Mouse (Mus musculus) layer of hippocampus, adult 6 months (tissue): ENCODE results near the gene Nckap5l. TPM values are rescaled to one million over a fixed set of nuclear protein-coding genes. Genes with fewer than 3 reads are reported as not detected.

Experiments
- long read RNA-seq, 2 experiments: library from polyadenylated mRNA; unstranded; transcript quantifications; one replicate each; pipeline ENCODE4 v2.0.0; 2019 to 2020
- polyA plus RNA-seq: library from polyadenylated mRNA; unstranded; fragments of <200 nt; fragmentation: Nextera tagmentation; gene quantifications from 2 replicates; pipeline ENCODE4 v1.2.3, GENCODE M21; 2021

Gene Nckap5l
- 1.2 and 1.6 TPM in 2 replicates for polyA plus RNA-seq
- long read RNA-seq, experiment 1, partial matches to known transcripts = 3 of 3 reads
- long read RNA-seq, experiment 1, other reads (novel, unspliced or antisense) = 0 of 3 reads
- long read RNA-seq, experiment 2, full-length matches to known transcripts = 1 of 7 reads
- long read RNA-seq, experiment 2, partial matches to known transcripts = 4 of 7 reads
- long read RNA-seq, experiment 2, other reads (novel, unspliced or antisense) = 2 of 7 reads

GRCm38 (mm10) chr15:99457606-99458401 is at the start of gene Nckap5l:
Gene Nckap5l, minus strand, starts transcription at chr15:99457748.

DNA sequence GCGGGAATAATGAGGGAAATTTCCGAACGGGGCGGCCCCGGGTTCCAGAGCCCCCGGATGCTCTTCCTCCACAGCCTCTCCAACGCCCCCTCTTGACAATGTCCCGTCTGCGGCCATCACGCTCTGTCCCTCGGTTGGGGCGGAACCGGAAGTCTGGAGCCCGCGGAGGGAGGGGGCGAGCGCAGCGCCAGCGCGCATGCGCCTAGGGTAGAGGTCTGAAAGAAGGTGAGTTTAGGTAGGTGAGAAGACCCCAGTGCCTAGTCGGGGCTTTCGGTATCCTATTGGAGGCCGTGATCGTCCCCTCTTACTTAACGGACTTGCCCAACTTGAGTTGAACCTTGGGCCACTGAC is 17.0 kb upstream of the Nckap5l start, which contains the start of gene Bcdin3d:
Bcdin3d (minus strand) TSS at position 155 of the 351 bp plus-strand sequence.

DNA sequence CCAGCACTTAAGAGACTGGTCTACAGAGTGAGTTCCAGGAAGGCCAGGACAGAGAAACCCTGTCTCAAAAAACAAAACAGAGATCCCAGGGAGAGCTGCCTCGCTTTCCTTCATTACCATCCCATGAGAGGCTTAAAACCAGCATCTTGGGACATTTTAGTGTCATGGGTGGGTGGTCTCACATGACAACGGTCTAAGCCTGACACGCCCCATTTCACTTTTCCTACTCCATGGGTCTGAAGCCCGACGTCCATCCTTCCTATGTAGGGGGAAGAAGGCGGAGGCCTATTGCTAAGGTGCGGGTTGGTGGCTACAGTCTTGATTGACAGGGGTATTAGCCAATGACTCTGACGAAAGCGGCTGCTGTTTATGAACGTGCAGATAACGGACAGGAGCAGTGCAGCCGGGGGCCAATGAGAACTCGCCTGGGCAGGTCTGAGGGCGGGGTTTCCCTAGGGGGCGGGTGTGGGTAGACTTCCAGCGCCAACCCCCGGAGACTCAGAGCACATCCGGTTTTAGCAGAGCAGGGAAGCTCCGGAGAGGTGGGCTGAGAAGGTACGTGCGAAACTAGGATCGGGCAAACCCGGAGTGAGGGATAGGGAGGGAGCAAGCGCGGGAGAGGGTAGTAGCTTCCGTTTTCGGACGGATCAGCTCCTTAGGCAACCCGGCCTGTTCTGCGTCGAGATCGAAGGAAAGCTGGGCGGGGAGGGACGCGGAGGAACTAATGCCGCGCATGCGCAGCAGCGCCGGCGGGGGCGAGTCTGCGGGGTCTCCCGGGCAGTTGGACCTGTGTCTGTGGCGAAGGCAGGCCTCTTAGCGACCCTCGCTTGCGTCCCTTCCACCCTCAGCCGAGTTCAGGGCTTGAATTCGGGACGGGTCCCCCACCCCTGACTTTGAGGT is 64.8 kb downstream of the Nckap5l start, which contains the start of gene Tmbim6:
Tmbim6 (plus strand) TSS at position 397 of the 900 bp plus-strand sequence.

Other genes with a start within 250 kb of the Nckap5l start
- gene Kcnh3, start 232.9 kb downstream of the Nckap5l start, polyA plus RNA-seq = 7.4 and 7.7 TPM in 2 replicates
- gene Mcrs1, start 205.8 kb downstream of the Nckap5l start, polyA plus RNA-seq = 118 and 134 TPM in 2 replicates
- 14.4 and 35.4 TPM in 2 replicates for gene Prpf40b, start 162.7 kb downstream of the Nckap5l start, polyA plus RNA-seq
- gene Fam186b, start 161.9 kb downstream of the Nckap5l start, polyA plus RNA-seq = 0.20 and 0.51 TPM in 2 replicates
- 0.44 and 0.49 TPM in 2 replicates for gene Fmnl3, start 87.3 kb downstream of the Nckap5l start, polyA plus RNA-seq
- gene Tmbim6, start 64.9 kb downstream of the Nckap5l start, polyA plus RNA-seq = 160 and 199 TPM in 2 replicates
- gene Bcdin3d, start 17.0 kb upstream of the Nckap5l start, polyA plus RNA-seq = 7.6 and 7.8 TPM in 2 replicates
- 208 and 215 TPM in 2 replicates for gene Faim2, start 70.4 kb upstream of the Nckap5l start, polyA plus RNA-seq
- gene Aqp2, start 121.3 kb upstream of the Nckap5l start, polyA plus RNA-seq = 0.16 TPM in 1 of 2 replicates, not detected in the other
- gene Aqp5, start 133.0 kb upstream of the Nckap5l start, polyA plus RNA-seq = 0.16 TPM in 1 of 2 replicates, not detected in the other
- gene Aqp6, start 143.7 kb upstream of the Nckap5l start, polyA plus RNA-seq = not detected in 2 replicates
- gene Racgap1, start 193.9 kb upstream of the Nckap5l start, polyA plus RNA-seq = 3.0 and 3.2 TPM in 2 replicates
- gene Asic1, start 212.6 kb upstream of the Nckap5l start, polyA plus RNA-seq = 2.1 and 2.2 TPM in 2 replicates
- gene Smarcd1, start 244.4 kb upstream of the Nckap5l start, polyA plus RNA-seq = 35.8 and 41.4 TPM in 2 replicates
- gene Gm17349, start 247.7 kb upstream of the Nckap5l start, polyA plus RNA-seq = not detected in 2 replicates